ENCODE assay signal across 25 mouse cellular contexts in the genomic region with DNA sequence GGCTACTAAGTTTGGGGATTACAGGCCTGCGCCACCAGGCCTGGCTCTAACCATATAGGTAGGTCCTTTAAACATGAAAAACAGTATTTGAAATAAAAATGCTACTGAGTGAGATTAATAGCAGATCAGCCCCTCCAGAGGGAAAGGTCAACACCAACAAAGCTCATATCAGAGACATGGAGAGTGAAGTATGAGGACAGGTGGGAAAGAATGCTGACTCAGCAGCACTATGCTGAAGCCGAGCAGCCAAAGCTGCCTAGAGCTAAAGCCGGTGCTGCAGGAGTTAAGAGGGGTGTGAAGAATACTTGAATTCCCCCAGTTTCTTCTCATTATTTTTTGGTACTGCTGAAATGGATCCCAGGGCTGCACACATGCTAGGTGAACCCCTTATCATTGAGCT.
DNase-seq lines count a peak whose midpoint lies in the region; ATAC-seq and TF ChIP-seq lines count a peak whose summit lies in the region.
"Had no signal": no experiment of that assay in that cellular context is flagged by ENCODE, and none has a peak within 500 bp of the region (broad histone marks: within the 10 kb centered on the region; RNA-seq: fewer than 3 reads in every experiment).

No protein-coding gene starts in this region.

- no peak overlapping the region for H3K4me2 ChIP-seq in midbrain, embryonic 15.5 days
- H3K4me2 ChIP-seq: embryonic facial prominence, embryonic 13.5 days; embryonic facial prominence, embryonic 15.5 days; forebrain, embryonic 12.5 days had no signal

- TF ChIP-seq CTCF in left cerebral cortex, adult 2 months (IDR thresholded peaks at IDR 0.05) = no peak
- TF ChIP-seq CTCF in MEL (IDR thresholded peaks at IDR 0.05 in 2 of 3, conservative IDR thresholded peaks at IDR 0.05 in 1 of 3; ENCODE audit: control insufficient read depth in 1 of 3, insufficient read depth in 1 of 3, low read depth in 2 of 3, low read length in 3 of 3, poor library complexity in 1 of 3, severe bottlenecking in 1 of 3) = no peak

- WGBS in midbrain, embryonic 15.5 days = 74% methylated on average over 3 of the region's 3 CpGs

- no peak for TF ChIP-seq EP300 in MEL (IDR thresholded peaks at IDR 0.05; ENCODE audit: low read depth in 1 of 2, low read length in 2 of 2)

- peak overlapping the region; percentile 30 for H3K27ac ChIP-seq in left cerebral cortex, adult 2 months
- H3K27ac ChIP-seq in MEL (ENCODE audit: control insufficient read depth, low read depth, low read length) = no peak overlapping the region
- no peak overlapping the region for H3K27ac ChIP-seq in midbrain, embryonic 15.5 days
- H3K27ac ChIP-seq: embryonic facial prominence, embryonic 13.5 days; embryonic facial prominence, embryonic 15.5 days; forebrain, embryonic 10.5 days; forebrain, embryonic 12.5 days had no signal

- no peak for TF ChIP-seq RAD21 in MEL (IDR thresholded peaks at IDR 0.05; ENCODE audit: low read depth, low read length)

- no peak overlapping the region for H3K4me3 ChIP-seq in left cerebral cortex, adult 2 months
- H3K4me3 ChIP-seq in MEL (ENCODE audit: control insufficient read depth in 1 of 2, insufficient read depth in 1 of 2, low read depth in 2 of 2, low read length in 2 of 2) = no peak overlapping the region
- H3K4me3 ChIP-seq in midbrain, embryonic 15.5 days = no peak overlapping the region
- H3K4me3 ChIP-seq: embryonic facial prominence, embryonic 13.5 days; embryonic facial prominence, embryonic 15.5 days; erythroblast, embryonic 14.5 days; forebrain, embryonic 10.5 days; forebrain, embryonic 12.5 days had no signal

- no peak for ATAC-seq in midbrain, embryonic 15.5 days (replicated peaks)
- ATAC-seq: CD4-positive, CD25-positive, alpha-beta regulatory T cell, adult 4 months; forebrain, embryonic 14.5 days; forebrain, embryonic 16.5 days had no signal

- H3K79me2 ChIP-seq in MEL (ENCODE audit: control insufficient read depth, insufficient read depth, low read length, poor library complexity) = no peaks in the 10 kb centered on the region

- H3K4me1 ChIP-seq in MEL (ENCODE audit: control insufficient read depth in 1 of 2, insufficient read depth in 2 of 2, low read length in 2 of 2) = no peaks in the 10 kb centered on the region
- no peaks in the 10 kb centered on the region for H3K4me1 ChIP-seq in midbrain, embryonic 15.5 days
- H3K4me1 ChIP-seq: embryonic facial prominence, embryonic 13.5 days; embryonic facial prominence, embryonic 15.5 days; forebrain, embryonic 10.5 days; forebrain, embryonic 12.5 days had no signal

- intact Hi-C loops in left cerebral cortex, adult 2 months (cut with DNase I) = no loop called here
- intact Hi-C loops in left cerebral cortex, postnatal 36 days (cut with DNase I) = no loop called here

- H3K9ac ChIP-seq in MEL (ENCODE audit: control insufficient read depth, low read depth, low read length, poor library complexity, severe bottlenecking) = no peak overlapping the region
- no peak overlapping the region for H3K9ac ChIP-seq in midbrain, embryonic 15.5 days
- H3K9ac ChIP-seq: embryonic facial prominence, embryonic 13.5 days; embryonic facial prominence, embryonic 15.5 days; forebrain, embryonic 12.5 days had no signal

- no peaks in the 10 kb centered on the region for H3K27me3 ChIP-seq in MEL (ENCODE audit: control insufficient read depth in 1 of 2, insufficient read depth in 2 of 2, low read length in 2 of 2)
- no peaks in the 10 kb centered on the region for H3K27me3 ChIP-seq in midbrain, embryonic 15.5 days (replicated peaks)
- H3K27me3 ChIP-seq: embryonic facial prominence, embryonic 13.5 days; embryonic facial prominence, embryonic 15.5 days; forebrain, embryonic 12.5 days had no signal

- TF ChIP-seq POLR2A in MEL (IDR thresholded peaks at IDR 0.05; ENCODE audit: control insufficient read depth in 1 of 2, insufficient read depth in 1 of 2, low read depth in 1 of 2, low read length in 2 of 2, poor library complexity in 1 of 2) = no peak

- no peaks in the 10 kb centered on the region for H3K9me3 ChIP-seq in MEL (replicated peaks; ENCODE audit: insufficient read depth, low read length)
- H3K9me3 ChIP-seq in midbrain, embryonic 15.5 days = no peaks in the 10 kb centered on the region
- H3K9me3 ChIP-seq: embryonic facial prominence, embryonic 13.5 days; embryonic facial prominence, embryonic 15.5 days; forebrain, embryonic 10.5 days; forebrain, embryonic 12.5 days; G1E had no signal

- no peak for DNase-seq in left cerebral cortex, adult 2 months (ENCODE audit: extremely low spot score in 1 of 2, low spot score in 2 of 2)
- no peak for DNase-seq in left cerebral cortex, postnatal 36 days (ENCODE audit: low spot score in 2 of 2)
- no peak for DNase-seq in MEL (ENCODE audit: low read depth, low spot score)
- DNase-seq in layer of hippocampus, postnatal 25 days (ENCODE audit: extremely low spot score in 1 of 2, low spot score in 1 of 2) = no peak
- DNase-seq: adrenal gland, adult 2 months; adrenal gland, postnatal 10 days; adrenal gland, postnatal 25 days; B cell, adult 2 months; cerebellum, adult 11 months; cerebellum, adult 18-20 months; cerebellum, adult 8-10 months; cerebellum, adult 9-11 months; cerebellum, postnatal 14 days; cerebellum, postnatal 36 days; embryo, embryonic 11 days had no signal

- no peaks in the 10 kb centered on the region; a peak in 1 of 4 replicates for H3K36me3 ChIP-seq in MEL (ENCODE audit: control insufficient read depth in 1 of 2, insufficient read depth in 2 of 2, low read length in 2 of 2)
- no peaks in the 10 kb centered on the region for H3K36me3 ChIP-seq in midbrain, embryonic 15.5 days (replicated peaks)
- H3K36me3 ChIP-seq: embryonic facial prominence, embryonic 15.5 days; forebrain, embryonic 12.5 days had no signal

TF ChIP-seq in MEL, 35 proteins besides CTCF, POLR2A, EP300 and RAD21:
- TF ChIP-seq GABPA (IDR thresholded peaks at IDR 0.05; ENCODE audit: low read depth, low read length) (no peak), MAX (IDR thresholded peaks at IDR 0.05; ENCODE audit: low read length) (no peak), RCOR1 (IDR thresholded peaks at IDR 0.05; ENCODE audit: low read depth, low read length) (no peak), MAFK (IDR thresholded peaks at IDR 0.05; ENCODE audit: borderline replicate concordance, low read depth, low read length) (peak; percentile 88), ZNF384 (IDR thresholded peaks at IDR 0.05; ENCODE audit: low read depth, low read length) (no peak), MXI1 (IDR thresholded peaks at IDR 0.05; ENCODE audit: low read depth, low read length) (no peak), TCF12 (IDR thresholded peaks at IDR 0.05; ENCODE audit: low read depth, low read length) (no peak)
